Mouse (Mus musculus) G1E-ER4 (cell line): ENCODE results near the gene March8. TPM values are rescaled to one million over a fixed set of nuclear protein-coding genes. Genes with fewer than 3 reads are reported as not detected.

ENCODE experiments used
- GATA1 ChIP-seq: IDR thresholded peaks from one replicate; pipeline ENCODE4 v1.8.0; 2012; ENCODE audit warnings: low read length, inconsistent platforms
- polyA plus RNA-seq: library from polyadenylated mRNA; stranded (reverse); fragments of >175 nt; gene quantifications from 2 replicates; pipeline ENCODE4 v1.2.3, GENCODE M21; 2012

March8 gene
- polyA plus RNA-seq, 1 experiment: 13.7 TPM

- no peak for TF ChIP-seq GATA1
Measured at GRCm38 (mm10) chr6:116394916-116395648, 57.3 kb downstream of the March8 start.

- TF ChIP-seq GATA1: no peak
Measured at GRCm38 (mm10) chr6:116397621-116398020, 59.8 kb downstream of the March8 start.

GRCm38 (mm10) chr6:116398136-116398535 lies 60.3 kb downstream of the March8 start:
- TF ChIP-seq GATA1: no peak

DNA sequence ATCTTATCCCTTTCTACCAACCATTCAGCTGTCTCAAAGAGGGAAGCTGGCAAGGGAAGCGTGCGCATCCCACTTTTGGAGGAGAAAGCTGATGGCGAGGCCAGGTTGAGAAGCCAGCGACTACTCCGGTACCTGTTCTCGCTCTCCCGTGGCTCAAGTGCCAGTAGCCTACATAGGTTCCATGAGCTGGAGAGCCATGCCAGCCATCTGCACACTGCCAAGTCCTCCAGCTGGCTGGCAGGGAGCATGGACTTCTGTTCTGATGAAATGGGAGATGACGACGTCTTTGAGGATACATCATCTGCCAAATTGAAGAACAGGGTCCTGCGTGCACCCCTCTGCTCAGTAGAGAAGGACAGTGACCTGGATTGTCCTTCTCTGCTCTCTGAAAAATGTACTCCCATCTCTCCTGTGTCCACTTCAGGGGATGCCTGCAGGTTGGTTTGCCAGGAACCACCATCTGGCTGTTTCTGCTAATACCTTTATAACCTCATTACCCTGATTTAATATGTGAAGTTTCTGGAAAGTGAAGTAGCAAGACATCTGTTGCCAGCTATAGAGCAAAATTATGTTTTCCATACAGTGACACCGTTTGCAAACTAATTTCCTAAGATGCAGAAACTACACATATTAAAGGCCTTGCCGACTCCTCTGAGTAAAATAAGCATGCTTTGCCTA lies 64.1 kb downstream of the March8 start:
- no peak for TF ChIP-seq GATA1

GRCm38 (mm10) chr6:116402426-116402825 lies 64.6 kb downstream of the March8 start:
- no peak for TF ChIP-seq GATA1

DNA sequence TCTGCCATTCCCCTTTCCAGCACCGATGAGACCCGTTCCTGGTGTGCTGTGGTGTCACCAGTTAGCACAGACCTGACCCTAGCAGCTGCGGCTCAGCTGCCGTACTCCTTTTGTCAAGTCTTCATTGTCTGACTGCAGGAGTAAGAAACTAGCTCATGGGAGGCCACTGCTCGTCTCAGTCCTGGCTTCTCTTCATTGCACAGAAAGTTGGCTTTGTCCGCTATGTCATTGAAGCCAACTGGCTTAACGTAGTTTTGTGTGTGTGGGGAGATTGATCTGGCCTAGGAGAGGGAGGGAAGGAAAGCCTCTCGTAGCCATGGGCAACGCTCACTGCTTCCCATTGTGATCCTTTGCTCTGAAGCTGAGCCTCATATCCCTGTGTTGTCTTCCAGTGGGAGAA lies 67.4 kb downstream of the March8 start:
- no peak for TF ChIP-seq GATA1

DNA sequence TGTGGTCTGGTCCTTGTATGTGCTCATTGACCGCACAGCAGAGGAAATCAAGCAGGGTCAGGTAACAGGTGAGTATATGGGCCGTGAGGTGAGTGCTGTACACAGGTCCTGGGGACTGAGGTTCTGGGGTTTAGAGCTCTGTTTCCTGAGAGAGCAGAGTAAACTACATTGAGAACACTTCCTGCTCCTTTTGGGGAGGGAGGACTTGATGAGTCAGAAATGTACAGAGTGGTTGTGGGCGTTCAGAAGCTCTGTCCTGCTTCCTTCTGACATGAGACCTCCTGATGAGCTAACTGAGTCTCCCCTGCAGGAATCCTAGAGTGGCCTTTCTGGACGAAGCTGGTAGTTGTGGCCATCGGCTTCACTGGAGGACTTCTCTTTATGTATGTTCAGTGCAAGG lies 67.9 kb downstream of the March8 start:
- TF ChIP-seq GATA1: no peak

GRCm38 (mm10) chr6:116406152-116406551 lies 68.3 kb downstream of the March8 start:
- no peak for TF ChIP-seq GATA1

DNA sequence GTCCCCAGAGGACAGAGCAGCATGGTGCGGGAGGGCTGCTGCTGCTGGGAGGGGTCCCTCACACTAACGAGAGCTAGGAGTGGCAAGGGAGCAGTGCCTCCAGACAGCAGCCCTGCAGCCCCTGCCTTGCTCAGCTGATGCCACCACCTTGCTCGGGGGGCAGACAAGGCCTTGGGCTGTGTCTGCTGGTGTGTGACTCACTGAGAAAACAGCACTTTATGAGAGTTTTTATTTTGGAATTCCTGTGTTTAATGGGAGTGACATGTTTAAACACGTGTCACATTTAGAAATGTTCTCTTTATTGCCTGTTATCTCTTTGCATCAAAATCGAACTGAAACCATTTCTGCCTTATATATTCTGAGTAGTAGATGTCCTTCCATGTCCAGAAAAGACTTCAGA lies 68.9 kb downstream of the March8 start:
- no peak for TF ChIP-seq GATA1

GRCm38 (mm10) chr6:116407216-116407615 lies 69.4 kb downstream of the March8 start:
- TF ChIP-seq GATA1: no peak

- no peak for TF ChIP-seq GATA1
Measured at GRCm38 (mm10) chr6:116407956-116408657, 70.3 kb downstream of the March8 start.

DNA sequence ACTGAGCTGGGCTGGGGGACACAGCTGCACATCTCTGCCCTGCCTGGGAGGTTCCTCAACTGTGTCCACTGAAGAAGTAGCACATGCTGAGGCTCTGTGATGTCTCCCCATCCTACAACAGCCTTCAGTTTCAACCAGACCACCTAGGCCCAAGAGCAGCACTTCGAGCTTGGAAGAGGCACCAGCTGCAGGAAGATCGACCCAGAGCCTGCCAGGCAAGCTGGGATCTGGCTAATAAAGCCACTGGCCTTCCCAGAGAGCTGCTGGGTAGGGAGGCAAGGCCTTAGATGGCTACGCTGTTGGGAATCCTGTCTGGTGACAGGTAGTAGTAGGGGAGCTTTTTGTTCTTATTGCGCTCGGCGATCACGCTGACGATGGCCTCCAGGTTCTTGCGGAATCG lies 72.6 kb downstream of the March8 start:
- TF ChIP-seq GATA1: no peak

DNA sequence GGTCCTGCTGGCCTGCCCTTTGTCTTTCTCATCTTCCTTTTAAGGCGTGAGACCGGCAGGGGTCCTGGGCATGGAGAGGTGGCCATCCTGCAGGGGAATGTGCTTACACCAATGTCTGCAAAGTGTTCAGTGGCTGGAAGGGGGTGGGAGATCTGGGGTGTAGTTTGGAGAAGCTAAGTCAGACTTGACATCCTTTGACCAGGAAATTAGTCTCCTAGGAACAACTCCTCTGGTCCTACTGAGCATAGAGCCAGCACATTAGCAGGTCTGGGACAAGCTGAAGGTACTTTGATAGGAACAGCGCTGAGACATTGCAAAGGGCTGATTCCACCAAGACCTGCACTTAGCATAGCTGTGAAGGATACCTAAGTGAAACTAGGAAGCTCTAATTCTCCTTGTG lies 73.9 kb downstream of the March8 start:
- TF ChIP-seq GATA1: no peak

DNA sequence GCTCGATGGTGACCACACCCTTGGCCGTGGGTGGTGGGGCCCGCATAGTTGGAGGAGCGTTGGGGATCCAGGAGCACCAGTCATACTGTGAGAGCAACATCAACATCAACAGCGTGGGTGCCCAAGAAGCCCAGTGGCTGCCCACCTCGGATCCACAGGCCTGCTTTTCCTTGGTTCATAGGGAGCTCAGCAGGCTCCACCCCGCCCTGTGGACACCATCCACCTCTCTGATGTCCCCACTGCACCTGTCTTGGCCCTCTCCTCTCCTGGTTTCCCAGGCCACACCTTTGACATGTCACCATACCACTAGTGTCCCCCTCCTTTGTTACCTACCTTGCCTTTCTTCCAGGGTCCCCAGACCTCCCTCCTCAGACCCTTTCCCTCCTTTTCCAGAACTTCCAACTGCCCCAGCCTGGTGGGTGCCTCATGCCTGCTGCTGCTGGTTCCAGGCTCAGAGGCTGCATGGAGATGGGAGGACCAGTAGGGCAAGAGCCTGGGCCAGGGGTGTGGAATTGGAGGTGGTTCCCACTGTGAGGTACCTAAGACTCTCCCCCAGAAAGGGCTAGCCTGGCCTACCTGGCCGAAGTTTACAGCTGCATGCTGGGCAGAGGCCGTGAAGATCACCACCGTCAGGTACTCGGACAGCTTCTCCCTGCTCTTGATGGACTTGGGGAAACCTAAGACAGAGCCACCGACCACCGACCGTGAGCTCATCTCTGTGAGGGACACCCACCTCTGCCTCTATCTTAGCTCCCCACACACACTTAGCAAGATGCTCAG lies 74.9 kb downstream of the March8 start:
- TF ChIP-seq GATA1: no peak

GRCm38 (mm10) chr6:116415126-116415676 lies 77.4 kb downstream of the March8 start:
- TF ChIP-seq GATA1: no peak

DNA sequence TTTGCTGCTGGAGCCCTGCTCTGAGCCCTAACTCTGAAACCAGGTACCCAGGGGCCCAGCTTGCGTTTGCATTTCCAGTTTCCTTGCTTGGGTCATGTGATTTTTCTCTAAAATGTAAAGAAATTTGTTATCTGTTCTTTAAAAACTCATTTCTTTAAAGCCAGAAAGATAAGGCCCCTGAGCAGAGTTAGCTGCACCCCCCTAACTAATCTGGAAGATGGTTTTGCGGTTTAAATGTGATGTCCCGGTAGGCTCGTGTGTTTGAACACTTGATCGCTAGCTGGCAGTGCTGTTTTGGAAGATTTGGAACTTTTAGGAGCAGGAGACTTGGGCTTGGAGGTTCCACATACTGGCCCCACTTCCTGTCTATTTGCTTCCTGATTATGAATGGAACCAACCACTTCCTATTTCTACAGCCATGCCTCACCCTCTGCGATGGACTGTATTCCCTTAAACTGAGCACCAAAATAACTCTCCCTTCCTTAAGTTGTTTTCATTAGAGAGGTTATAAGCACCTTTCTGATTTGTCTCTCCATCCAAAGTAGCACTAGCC lies 78.3 kb downstream of the March8 start:
- TF ChIP-seq GATA1: no peak
